Mouse (Mus musculus) adrenal gland, adult 18-20 months (tissue): Measurements from ENCODE around the gene Kcnd3. TPM values are rescaled to one million over a fixed set of nuclear protein-coding genes. Genes with fewer than 3 reads are reported as not detected.

Experiments used
- DNase-seq, 2 experiments: peaks; one replicate each; pipeline ENCODE4 v3.0.0; 2021 to 2022; ENCODE audit warnings: low spot score in 2 of 2
- total RNA-seq, 2 experiments: library from RNA; stranded (reverse); gene quantifications; 1 replicate in 1 of 2; 2 replicates in 1 of 2; pipeline ENCODE4 v1.2.3; 2021

Kcnd3 gene
- total RNA-seq, 2 experiments from 2014 or later = 4.2 to 9.3 TPM

DNA sequence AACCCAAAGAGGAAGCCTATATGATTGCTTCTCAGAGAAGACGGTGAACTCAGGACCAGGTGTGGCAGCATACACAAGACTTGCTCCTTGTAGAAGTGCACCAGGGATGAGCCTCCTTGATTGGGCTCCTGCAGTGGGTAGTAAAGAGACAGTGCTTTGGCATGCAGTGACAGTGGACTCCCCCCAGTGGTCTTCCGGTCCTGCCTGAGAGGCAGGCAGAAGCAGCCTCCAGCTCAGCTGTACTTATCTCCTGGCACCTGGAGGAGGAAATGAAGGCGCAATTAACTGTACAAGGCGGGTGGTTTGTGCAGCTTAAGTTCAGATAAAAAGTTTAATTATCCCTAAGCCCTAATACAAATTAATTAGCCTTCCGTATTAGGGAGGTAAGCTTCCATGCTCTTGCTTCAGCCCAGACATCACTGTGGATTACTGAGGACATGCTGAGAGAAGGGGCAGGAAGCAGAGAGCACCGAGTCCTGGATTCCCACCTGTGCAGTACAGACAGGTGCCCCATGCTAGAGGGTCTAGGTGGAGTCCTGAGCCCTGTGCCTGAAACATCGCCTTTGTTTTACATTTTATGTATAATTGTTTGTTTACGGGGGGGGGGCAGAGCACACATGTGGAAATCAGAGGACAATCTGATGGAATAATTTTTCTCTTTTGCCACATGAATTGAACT lies 196.9 kb downstream of the Kcnd3 start:
- no peak for DNase-seq

GRCm38 (mm10) chr3:105653544-105654380 lies 201.6 kb downstream of the Kcnd3 start:
- DNase-seq = no peak

- no peak for DNase-seq
These were observed 203.0 kb downstream of the Kcnd3 start for GRCm38 (mm10) chr3:105655031-105655585.

DNA sequence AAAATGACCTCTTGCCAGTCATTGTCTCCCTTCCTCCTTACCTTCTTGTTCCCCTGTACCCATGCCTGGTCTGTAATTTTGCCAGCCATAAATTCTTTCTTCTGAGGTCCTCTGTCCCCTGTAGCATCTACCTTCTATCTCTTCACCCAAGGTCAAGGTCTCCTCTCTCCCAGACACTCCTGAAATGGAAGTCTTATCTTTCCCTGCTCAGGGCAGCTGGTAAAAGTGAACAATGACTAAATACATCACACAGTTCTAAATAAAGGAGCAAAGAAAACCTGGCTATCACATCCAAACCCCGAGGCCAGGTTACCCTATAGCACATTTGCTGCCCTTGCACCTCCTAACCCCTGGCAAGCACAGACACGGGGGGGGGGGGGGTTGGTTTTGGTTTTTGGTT lies 208.4 kb downstream of the Kcnd3 start:
- DNase-seq = no peak

GRCm38 (mm10) chr3:105663043-105663442 lies 210.9 kb downstream of the Kcnd3 start:
- no peak for DNase-seq

DNA sequence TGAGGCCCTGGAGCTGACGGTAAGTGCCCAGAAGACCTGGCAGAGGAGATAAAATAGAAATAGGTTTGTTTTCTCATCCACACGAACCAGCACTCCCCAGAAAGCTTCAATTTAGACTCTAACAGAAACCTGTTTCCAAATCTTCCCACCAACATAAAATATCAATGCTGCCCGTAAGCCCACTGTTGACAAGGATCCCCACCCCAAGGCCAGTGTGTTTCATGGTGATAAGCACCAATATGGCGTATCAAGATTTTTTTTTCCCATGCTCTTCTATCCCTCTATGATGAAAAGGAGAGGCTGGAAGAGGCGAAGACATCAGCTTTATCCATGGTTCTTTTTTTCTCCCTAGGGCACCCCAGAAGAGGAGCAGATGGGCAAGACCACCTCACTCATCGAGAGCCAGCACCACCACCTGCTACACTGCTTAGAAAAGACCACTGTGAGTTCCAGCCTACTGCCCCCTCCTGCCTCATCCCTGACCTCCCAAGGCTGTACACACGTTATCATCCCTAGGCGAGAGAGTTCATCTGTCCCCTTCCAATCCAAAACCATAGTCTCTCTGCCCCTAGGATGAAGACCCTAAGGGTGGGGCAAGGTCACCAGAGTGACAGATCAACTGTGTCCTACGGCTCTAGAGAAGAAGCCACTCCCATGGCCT lies 213.1 kb downstream of the Kcnd3 start:
- no peak for DNase-seq

DNA sequence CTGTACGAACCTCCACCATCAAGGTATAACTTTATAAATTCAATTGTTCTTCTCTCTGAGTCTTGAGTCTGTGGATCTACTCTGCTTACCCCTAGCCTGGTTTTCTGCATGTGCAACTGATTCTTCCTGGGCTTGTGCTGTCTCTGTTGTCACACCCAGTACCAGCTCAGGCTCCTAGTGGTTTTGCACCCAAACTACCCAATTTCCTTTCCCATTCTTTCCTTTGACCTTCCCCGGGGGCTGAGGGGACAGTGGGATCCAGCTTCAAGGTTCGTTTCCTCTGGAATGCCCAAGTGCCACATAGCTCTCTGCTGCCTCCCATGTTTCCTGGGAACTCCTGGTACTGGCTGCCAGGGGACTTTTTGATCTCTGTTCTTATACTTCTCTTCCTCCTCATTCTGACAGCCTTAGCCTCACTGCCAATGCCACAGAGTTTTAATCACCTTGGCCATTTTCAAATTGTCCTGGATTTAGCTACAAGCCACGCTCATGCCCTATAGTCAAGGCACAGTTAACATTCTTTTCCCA lies 214.9 kb downstream of the Kcnd3 start:
- DNase-seq = no peak

DNA sequence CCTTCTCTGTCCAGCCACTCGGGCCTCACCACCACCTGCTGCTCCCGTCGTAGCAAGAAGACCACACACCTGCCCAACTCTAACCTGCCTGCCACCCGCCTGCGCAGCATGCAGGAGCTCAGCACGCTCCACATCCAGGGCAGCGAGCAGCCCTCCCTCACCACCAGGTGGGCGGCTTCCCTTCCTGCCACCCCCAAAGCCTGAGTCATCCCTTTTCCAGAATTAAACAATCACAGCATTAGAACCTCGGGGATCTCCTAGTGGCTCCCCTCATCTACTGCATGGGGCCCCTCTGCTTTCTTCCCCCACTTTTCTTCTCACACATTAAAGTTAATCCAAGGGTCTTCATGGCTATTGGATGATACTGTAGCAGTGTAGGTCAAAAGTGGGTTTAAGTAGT lies 216.0 kb downstream of the Kcnd3 start:
- no peak for DNase-seq

DNA sequence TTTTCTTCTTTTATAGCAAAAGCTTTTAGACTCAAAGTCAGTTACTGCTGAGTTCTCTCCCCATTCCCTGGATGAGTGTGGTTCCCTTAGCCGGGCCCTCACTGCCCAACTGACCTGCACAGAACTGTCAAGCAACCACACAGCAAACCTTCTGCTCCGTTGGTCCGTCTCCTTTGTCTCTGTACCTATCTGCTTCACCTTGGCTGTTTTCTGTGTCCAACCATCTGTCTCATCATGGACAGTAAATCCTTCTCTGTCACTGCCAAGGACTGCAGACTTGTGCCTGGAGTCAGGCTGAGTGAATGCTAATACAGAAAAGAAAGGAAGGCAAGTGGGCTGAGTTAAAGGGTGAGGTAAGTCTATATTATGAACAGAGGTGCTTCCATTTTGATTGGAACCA lies 217.6 kb downstream of the Kcnd3 start:
- no peak for DNase-seq

GRCm38 (mm10) chr3:105670801-105671200 lies 218.7 kb downstream of the Kcnd3 start:
- no peak for DNase-seq

DNA sequence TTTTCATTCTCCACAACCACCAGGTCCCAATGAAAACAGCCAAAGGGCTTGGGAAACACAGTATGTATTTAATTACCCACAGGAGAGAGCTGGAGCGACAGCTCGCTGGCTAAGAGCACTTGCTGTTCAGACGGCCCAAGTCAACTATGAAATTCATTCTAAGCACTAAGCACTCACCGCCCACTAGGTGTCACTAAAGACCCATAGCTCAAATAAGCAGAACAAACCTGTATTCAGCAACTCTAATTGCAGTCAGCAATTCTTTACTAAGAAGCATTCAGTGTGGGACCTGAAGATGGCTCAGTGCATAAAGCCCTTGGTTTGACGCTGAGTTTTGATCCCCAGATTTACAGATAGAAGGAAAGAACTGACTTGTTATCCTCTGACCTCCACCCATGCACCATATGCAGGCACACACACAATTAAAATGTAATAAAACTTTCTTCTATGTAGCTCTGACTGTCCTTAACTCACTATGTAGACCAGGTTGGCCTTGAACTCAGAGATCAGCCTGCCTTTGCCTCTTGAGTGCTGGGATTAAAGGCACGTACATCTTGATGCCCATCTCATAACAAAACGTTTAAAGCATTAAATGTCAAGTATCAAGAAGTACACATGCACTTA lies 222.6 kb downstream of the Kcnd3 start:
- DNase-seq = peak; percentile 34 to 51

DNA sequence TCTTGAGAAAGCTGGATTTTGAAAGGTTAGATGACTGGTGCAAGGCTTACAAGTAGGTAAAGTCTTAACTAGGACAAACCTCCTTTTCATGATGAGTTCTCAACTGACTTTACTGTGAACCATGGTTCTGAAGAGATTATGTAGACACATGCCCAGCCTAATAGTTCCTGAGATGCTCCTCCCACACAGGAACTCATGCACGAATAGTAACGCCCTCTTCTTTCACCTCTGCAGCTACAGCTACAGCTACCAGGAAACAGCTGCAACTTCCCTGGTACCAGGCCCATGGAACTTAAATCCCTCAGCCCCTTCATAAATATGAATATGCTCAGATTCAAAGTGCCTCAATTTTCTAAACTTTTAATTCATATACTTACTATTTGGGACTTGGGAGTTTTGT lies 223.8 kb downstream of the Kcnd3 start:
- DNase-seq = no peak

GRCm38 (mm10) chr3:105680346-105680745 lies 228.2 kb downstream of the Kcnd3 start:
- DNase-seq = no peak

DNA sequence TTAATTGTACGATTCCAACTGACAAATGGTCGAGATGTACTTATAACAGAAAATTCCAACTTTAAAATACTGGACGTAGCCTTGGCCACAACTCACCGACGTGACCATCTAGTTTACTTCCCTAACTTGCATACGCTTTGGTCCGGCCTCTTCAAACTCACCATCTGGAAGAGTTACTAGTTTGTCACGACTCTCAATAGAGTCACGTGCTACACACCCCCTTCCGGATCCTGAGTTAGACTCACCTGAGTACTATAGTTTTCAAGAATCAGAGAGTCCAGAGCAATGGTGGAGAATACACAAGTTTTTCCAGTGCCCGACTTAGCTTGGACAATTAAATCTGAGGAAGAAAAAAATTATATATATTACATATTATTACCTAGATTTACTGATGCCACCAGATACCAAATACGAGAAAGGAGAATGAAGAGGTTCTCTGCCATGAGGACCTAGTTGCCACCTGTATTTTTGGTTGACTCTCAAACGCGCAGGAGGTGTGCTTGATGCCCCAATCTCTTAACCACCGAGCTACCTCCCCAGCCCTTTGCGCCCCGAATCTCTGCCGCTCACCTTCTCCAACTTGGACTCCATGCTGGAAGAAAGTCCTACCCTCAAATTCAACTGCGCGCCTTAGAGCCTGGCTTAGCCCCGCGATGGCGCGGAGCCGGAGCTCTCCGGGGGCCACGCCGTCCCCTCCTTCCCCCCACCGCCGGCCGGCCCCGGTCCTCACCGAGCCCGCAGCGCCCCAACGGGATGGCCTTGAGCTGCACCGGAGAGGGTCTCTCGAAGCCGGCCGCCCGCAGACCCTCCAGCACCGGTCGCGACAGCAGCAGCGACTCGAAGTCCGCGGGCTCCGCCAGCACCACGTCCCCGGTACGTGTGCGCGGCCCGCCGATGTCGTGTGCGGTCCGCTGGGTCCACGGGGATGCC lies 234.5 kb downstream of the Kcnd3 start:
- no peak for DNase-seq

DNA sequence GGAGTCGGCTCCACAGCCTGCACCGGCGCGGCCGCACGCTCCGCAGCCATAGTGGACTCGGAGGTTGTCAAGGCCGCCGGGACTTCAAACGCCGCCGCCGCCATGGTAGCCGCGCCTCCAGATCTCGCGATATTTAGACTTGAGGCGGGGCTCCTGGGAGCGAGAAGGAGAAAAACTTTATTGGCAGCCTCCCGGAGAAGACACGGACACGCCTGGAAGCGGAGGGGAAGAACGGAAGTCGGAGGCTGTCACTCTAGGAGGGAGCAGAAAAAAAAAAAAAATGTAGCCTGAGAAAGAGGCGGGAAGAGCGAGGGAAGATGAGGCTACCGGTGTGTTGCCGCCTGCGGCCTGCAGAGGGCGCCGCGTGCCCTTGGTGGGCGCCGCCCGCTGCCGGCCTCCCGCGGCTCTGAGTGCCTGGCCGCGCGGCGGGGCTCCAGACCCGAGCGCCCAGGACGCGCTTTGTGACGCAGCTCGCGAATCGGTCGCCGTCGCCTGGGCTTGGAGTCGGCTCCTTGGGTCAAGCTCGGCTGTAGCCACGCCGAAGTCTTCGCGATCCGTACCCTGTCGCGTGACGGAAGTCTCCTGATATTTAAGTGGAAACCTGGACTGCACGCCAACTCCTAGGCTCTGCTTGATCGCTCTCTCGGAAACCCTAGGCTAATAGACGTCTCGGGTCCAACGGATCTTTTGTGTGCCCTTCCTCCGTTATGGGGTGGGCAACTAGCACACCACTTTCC lies 235.4 kb downstream of the Kcnd3 start, which contains the start of gene Ddx20:
TSS of gene Ddx20 (minus strand) at position 251 of the 737 bp plus-strand sequence.
- peak; percentile 90 to 91 for DNase-seq

DNA sequence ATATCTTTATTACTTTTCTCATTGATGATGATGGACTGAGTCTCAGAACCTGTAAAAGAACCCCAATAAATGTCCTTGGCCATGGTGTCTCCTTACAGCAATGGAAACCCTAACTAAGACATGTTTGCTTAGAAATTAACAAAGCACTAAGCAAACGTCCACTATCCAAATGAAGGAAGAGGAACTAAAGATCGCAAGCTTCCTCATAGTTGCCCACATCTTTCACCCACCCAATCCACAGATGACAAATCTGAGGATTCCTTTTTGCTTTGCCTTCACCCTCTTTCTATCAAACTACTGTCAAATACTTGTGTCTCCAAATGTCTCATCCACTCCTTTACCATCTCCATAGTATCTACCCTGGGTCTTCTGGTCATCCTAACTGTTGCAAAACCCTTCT lies 236.4 kb downstream of the Kcnd3 start:
- no peak for DNase-seq

GRCm38 (mm10) chr3:105693327-105694080 lies 241.4 kb downstream of the Kcnd3 start:
- no peak for DNase-seq
